Mouse (Mus musculus): ENCODE data around the gene Abt1. TPM values are rescaled to one million over a fixed set of nuclear protein-coding genes. Genes with fewer than 3 reads are reported as not detected.

Abt1 gene
- 3.0 and 4.4 TPM in 2 replicates for polyA plus RNA-seq (2012; rRNA removed; ENCODE audit: low replicate concordance)

DNA sequence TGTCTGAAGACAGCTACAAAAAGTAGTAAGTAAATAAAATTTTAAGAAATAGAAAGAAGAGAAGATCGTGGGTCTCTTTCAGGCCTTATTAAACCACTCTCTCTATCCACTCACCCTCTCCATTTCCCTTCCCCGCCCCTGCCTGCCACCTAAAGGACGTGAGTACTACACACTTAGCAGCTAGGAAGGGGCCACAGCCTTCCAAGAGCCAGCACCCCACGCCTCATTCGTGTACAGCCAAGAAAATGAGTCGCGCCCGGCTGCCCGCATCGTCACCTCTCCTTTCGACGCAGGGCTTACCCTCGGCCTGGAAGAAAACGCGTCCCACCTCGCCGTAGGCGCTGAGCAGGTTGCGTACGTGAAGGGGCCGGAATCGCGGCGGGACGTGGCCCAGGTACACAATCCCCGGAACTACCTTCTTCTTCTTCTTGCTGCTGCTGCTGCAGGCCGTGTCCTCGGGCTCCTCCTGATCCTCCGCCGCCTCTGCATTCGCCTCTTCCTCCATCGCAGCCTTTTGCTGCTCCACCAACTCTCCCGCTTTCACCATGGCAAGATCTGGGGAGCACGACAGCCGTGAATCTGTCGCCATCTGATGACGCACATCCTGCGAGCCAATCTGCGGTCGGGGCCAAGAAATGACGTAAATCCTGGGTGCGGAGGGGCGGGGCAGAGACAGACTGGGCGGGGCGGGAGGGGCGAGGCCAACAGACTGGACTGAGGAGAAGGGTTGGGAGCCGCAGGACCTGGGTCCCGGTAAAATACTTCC is at the start of gene Abt1:
Gene Abt1 (minus strand): TSS at position 581 of the 766 bp plus-strand sequence.

DNA sequence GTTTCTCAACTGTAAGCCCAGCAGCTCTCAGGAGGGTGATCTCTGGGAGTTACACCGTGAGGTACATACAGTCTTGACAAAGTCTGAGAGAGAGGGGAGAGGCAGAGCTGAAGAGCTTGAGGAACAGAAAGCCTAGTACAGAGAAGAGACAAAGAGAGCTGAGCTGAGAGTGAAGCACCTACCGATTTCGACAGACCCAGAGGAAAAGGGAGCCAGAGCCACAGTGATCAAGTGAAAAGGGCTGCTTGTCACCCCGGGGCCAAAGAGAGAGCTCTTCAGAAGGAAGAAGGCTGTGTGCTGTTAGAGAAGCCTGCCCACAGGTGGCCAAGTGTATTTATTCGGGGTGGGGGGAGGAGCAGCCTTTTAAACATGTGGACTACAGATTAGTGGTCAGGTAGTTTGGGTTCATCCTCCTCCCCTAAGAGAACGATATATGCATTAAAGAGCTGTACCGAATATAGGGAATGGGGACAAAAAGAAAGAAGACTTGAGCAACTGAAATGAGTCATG is 42.0 kb upstream of the Abt1 start, which contains the start of gene Btn1a1:
Gene Btn1a1 (minus strand): TSS at position 302 of the 510 bp plus-strand sequence.

DNA sequence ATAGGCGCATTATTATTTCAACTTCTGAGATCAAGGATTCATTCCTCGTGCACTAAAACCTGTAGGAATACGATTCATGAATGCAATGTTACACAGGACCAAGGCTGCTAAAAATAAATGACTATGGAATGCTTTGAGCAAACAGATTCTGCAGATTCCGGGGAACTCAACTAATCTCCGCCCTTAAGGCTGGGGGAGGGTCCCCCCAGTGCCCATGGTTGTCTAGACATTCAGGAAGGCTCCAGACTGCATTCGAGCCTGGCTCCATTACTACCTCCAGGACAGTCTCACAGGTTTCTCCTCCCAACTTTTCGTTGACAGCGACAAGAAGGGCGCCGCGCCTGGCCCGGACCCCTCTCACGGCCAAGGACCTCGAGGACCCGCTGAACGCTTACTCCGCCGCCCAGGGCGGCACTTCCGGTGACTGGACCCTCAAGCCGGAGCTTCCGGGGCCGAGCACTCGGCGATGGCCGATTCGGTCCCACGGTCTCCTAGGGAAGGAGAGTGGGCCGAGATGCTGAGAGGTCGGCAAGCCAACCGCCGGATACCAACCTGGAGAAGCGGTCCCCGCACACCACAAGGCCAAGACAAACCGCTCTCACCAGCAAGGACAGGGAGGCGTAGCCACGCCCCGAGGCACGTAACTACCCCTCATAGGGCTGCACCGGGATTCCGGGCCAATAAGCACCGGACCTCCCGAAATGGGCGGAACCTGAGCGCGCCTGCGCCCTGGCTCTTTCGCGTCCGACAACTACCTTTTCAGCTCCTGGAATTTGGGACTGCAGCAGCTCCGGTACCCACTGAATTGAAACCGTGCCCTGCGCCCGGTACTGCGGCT is 54.9 kb downstream of the Abt1 start, which contains the start of gene Zfp322a:
Gene Zfp322a (minus strand): TSS at position 626 of the 838 bp plus-strand sequence.

Other genes starting within 250 kb of the Abt1 start
- not detected in 2 replicates for gene Vmn1r220, start 235.9 kb downstream of the Abt1 start, polyA plus RNA-seq (2012; rRNA removed; ENCODE audit: low replicate concordance)
- gene Vmn1r221, start 209.7 kb downstream of the Abt1 start, polyA plus RNA-seq (2012; rRNA removed; ENCODE audit: low replicate concordance), result not detected in 2 replicates
- gene Vmn1r222, start 187.9 kb downstream of the Abt1 start, polyA plus RNA-seq (2012; rRNA removed; ENCODE audit: low replicate concordance), result not detected in 2 replicates
- not detected in 2 replicates for gene Vmn1r223, start 176.7 kb downstream of the Abt1 start, polyA plus RNA-seq (2012; rRNA removed; ENCODE audit: low replicate concordance)
- 1.7 and 3.0 TPM in 2 replicates for gene Zfp322a, start 54.7 kb downstream of the Abt1 start, polyA plus RNA-seq (2012; rRNA removed; ENCODE audit: low replicate concordance)
- gene Btn1a1, start 42.0 kb upstream of the Abt1 start, polyA plus RNA-seq (2012; rRNA removed; ENCODE audit: low replicate concordance), result not detected in 2 replicates
- gene Btn2a2, start 65.0 kb upstream of the Abt1 start, polyA plus RNA-seq (2012; rRNA removed; ENCODE audit: low replicate concordance), result not detected in 2 replicates
- gene Hist1h4h, start 107.2 kb upstream of the Abt1 start, polyA plus RNA-seq (2012; rRNA removed; ENCODE audit: low replicate concordance), result 57.5 and 141 TPM in 2 replicates
- gene Hist1h2af, start 110.0 kb upstream of the Abt1 start, polyA plus RNA-seq (2012; rRNA removed; ENCODE audit: low replicate concordance), result 3.5 and 114 TPM in 2 replicates
- gene Hist1h3g, start 111.6 kb upstream of the Abt1 start, polyA plus RNA-seq (2012; rRNA removed; ENCODE audit: low replicate concordance), result 1.4 and 14.2 TPM in 2 replicates
- 0.62 and 1.6 TPM in 2 replicates for gene Hist1h2bh, start 119.5 kb upstream of the Abt1 start, polyA plus RNA-seq (2012; rRNA removed; ENCODE audit: low replicate concordance)
- gene Hist1h3f, start 120.2 kb upstream of the Abt1 start, polyA plus RNA-seq (2012; rRNA removed; ENCODE audit: low replicate concordance), result 2.2 and 3.5 TPM in 2 replicates
- 1.6 and 10.0 TPM in 2 replicates for gene Hist1h4f, start 127.8 kb upstream of the Abt1 start, polyA plus RNA-seq (2012; rRNA removed; ENCODE audit: low replicate concordance)
- 0.19 and 0.29 TPM in 2 replicates for gene Hist1h1d, start 129.4 kb upstream of the Abt1 start, polyA plus RNA-seq (2012; rRNA removed; ENCODE audit: low replicate concordance)
- 4.3 and 14.6 TPM in 2 replicates for gene Hist1h3e, start 138.5 kb upstream of the Abt1 start, polyA plus RNA-seq (2012; rRNA removed; ENCODE audit: low replicate concordance)
- gene Hist1h2ae, start 147.4 kb upstream of the Abt1 start, polyA plus RNA-seq (2012; rRNA removed; ENCODE audit: low replicate concordance), result 0.97 and 6.5 TPM in 2 replicates
- gene Hist1h2bg, start 147.5 kb upstream of the Abt1 start, polyA plus RNA-seq (2012; rRNA removed; ENCODE audit: low replicate concordance), result 13.0 and 39.0 TPM in 2 replicates
- gene Hist1h2bf, start 150.3 kb upstream of the Abt1 start, polyA plus RNA-seq (2012; rRNA removed; ENCODE audit: low replicate concordance), result 7.1 TPM in 1 of 2 replicates, not detected in the other
- 1.2 and 2.4 TPM in 2 replicates for gene Hist1h2ad, start 150.5 kb upstream of the Abt1 start, polyA plus RNA-seq (2012; rRNA removed; ENCODE audit: low replicate concordance)
- 3.8 and 10.6 TPM in 2 replicates for gene Hist1h3d, start 151.9 kb upstream of the Abt1 start, polyA plus RNA-seq (2012; rRNA removed; ENCODE audit: low replicate concordance)
- 3.8 and 10.8 TPM in 2 replicates for gene Hist1h4d, start 157.7 kb upstream of the Abt1 start, polyA plus RNA-seq (2012; rRNA removed; ENCODE audit: low replicate concordance)
- 3.5 and 10.2 TPM in 2 replicates for gene Hist1h2be, start 197.3 kb upstream of the Abt1 start, polyA plus RNA-seq (2012; rRNA removed; ENCODE audit: low replicate concordance)
- 2.3 and 5.0 TPM in 2 replicates for gene Hist1h1e, start 198.7 kb upstream of the Abt1 start, polyA plus RNA-seq (2012; rRNA removed; ENCODE audit: low replicate concordance)